Mouse (Mus musculus) forebrain, embryonic 15.5 days (tissue): ENCODE results near the gene Tfcp2. TPM values are rescaled to one million over a fixed set of nuclear protein-coding genes. Genes with fewer than 3 reads are reported as not detected.

Experiments
- ATAC-seq: fragments of 200-750 bp; cut with Nextera tagmentation; replicated peaks from 2 replicates; pipeline ENCODE4 v1.8.0; 2017; ENCODE audit warnings: mild to moderate bottlenecking, moderate TSS enrichment, moderate library complexity
- H3K27ac ChIP-seq: fragments of 300-500 bp; sonication (generic); replicated peaks from 2 replicates; pipeline ENCODE4 v1.5.1; 2015; ENCODE audit warnings: mild to moderate bottlenecking, inconsistent platforms
- H3K27me3 ChIP-seq: fragments of 300-500 bp; sonication (generic); 2 replicates; pipeline ENCODE4 v1.6.1; 2015; ENCODE audit warnings: inconsistent platforms
- H3K36me3 ChIP-seq: fragments of 300-500 bp; sonication (generic); 2 replicates; pipeline ENCODE4 v1.6.1; 2015; ENCODE audit warnings: mild to moderate bottlenecking, inconsistent platforms
- H3K4me1 ChIP-seq: fragments of 300-500 bp; sonication (generic); 2 replicates; pipeline ENCODE4 v1.6.1; 2015; ENCODE audit warnings: inconsistent platforms
- H3K4me2 ChIP-seq: fragments of 300-500 bp; sonication (generic); replicated peaks from 2 replicates; pipeline ENCODE4 v1.6.1; 2015; ENCODE audit warnings: mild to moderate bottlenecking, inconsistent platforms
- H3K4me3 ChIP-seq: fragments of 300-500 bp; sonication (generic); 2 replicates; pipeline ENCODE4 v1.5.1; 2015; ENCODE audit warnings: mild to moderate bottlenecking, inconsistent platforms
- H3K9ac ChIP-seq: fragments of 300-500 bp; sonication (generic); replicated peaks from 2 replicates; pipeline ENCODE4 v1.6.1; 2015; ENCODE audit warnings: mild to moderate bottlenecking, inconsistent platforms
- H3K9me3 ChIP-seq: fragments of 300-500 bp; sonication (generic); 2 replicates; pipeline ENCODE4 v1.6.1; 2016; ENCODE audit warnings: inconsistent platforms
- WGBS: fragments of 180-500 bp; shearing (Covaris S2); methylation state at CpG from one replicate; pipeline ENCODE4 v1.1.7; 2015; ENCODE audit warnings: mixed read lengths; 5-methylcytosine and 5-hydroxymethylcytosine counted together
- polyA plus RNA-seq: library from polyadenylated mRNA; unstranded; fragments of >200 nt; fragmentation: Nextera tagmentation; extraction: Ambion mirVana; gene quantifications from 2 replicates; pipeline ENCODE4 v1.2.1, GENCODE M21; 2015

Tfcp2 gene
- polyA plus RNA-seq, 1 experiment from 2014 or later = 30.0 TPM

- Histone ChIP-seq H3K36me3 (peaks cover 59% of the 10 kb centered on the region), H3K4me1 (no peaks in the 10 kb centered on the region), H3K4me2 (no peak overlapping the region), H3K9me3 (no peaks in the 10 kb centered on the region), H3K4me3 (no peak overlapping the region), H3K9ac (no peak overlapping the region), H3K27ac (no peak overlapping the region), H3K27me3 (no peaks in the 10 kb centered on the region)
- no peak for ATAC-seq
- 94% methylated on average over 10 of the region's 10 CpGs for WGBS
Observed at GRCm38 (mm10) chr15:100580108-100580507, 28.3 kb upstream of the Tfcp2 start.

DNA sequence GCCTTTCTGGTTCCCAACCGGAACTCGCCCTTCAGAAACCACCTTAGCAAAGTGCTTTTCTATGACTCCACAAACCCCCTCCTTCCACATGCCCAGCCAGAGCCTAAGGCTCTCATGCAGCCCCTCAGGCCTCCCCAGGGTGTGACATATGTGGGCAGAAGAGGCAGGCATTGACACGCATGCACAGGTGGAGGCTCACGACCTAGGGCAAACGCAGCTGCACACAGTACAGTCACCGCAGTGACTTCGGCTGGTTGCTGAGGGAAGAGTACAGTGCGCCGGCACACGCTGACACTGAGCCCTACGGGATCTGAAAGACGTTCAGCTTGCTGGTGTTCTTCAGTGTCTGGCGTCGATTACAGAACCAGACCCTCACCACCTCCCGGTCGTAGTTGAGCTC is 26.2 kb upstream of the Tfcp2 start:
- H3K27me3 ChIP-seq = no peaks in the 10 kb centered on the region

GRCm38 (mm10) chr15:100576810-100577209 is 25.0 kb upstream of the Tfcp2 start:
- Histone ChIP-seq H3K27ac (no peak overlapping the region), H3K9me3 (no peaks in the 10 kb centered on the region), H3K4me3 (no peak overlapping the region), H3K27me3 (no peaks in the 10 kb centered on the region), H3K4me1 (peaks cover 9% of the 10 kb centered on the region; the same call in 1 of the 2 replicates), H3K36me3 (peaks cover 47% of the 10 kb centered on the region), H3K9ac (no peak overlapping the region), H3K4me2 (no peak overlapping the region)
- no peak for ATAC-seq
- 84% methylated on average over 6 of the region's 6 CpGs for WGBS

More for the DNA sequence above, 26.2 kb upstream of the Tfcp2 start:
- Histone ChIP-seq H3K4me2 (no peak overlapping the region), H3K4me3 (no peak overlapping the region), H3K27ac (no peak overlapping the region), H3K4me1 (peaks cover 9% of the 10 kb centered on the region; the same call in 1 of the 2 replicates), H3K9ac (no peak overlapping the region), H3K9me3 (no peaks in the 10 kb centered on the region), H3K36me3 (peaks cover 54% of the 10 kb centered on the region)
- no peak for ATAC-seq
- 93% methylated on average over 16 of the region's 16 CpGs for WGBS

GRCm38 (mm10) chr15:100576392-100576791 is 24.6 kb upstream of the Tfcp2 start:
- Histone ChIP-seq H3K4me3 (no peak overlapping the region), H3K9ac (no peak overlapping the region), H3K27ac (no peak overlapping the region), H3K4me1 (peaks cover 9% of the 10 kb centered on the region; the same call in 1 of the 2 replicates), H3K27me3 (no peaks in the 10 kb centered on the region), H3K36me3 (peaks cover 47% of the 10 kb centered on the region), H3K9me3 (no peaks in the 10 kb centered on the region), H3K4me2 (no peak overlapping the region)
- ATAC-seq = no peak
- 87% methylated on average over 6 of the region's 6 CpGs for WGBS

DNA sequence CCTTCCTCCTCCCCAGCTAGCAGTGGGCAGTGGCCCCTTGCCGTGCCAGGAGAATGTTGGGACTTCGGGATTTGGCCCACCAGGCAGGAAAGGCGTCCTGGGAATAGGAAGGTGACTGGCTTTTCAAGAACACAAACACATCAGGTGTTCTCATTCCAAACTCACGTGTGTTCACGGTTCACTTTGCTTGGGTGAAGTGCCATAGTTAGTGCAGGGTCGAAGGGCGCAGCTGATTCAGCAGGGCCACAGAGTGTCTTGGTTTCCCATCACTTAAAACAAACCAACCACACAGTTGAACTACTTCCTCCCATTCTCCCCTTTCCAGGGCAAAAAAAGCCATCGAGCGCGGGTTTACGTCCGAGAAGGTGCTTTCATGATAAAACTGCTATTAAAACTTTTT is 23.6 kb upstream of the Tfcp2 start:
- no peaks in the 10 kb centered on the region for H3K27me3 ChIP-seq
- WGBS = 89% methylated on average over 12 of the region's 12 CpGs
- peaks cover 9% of the 10 kb centered on the region; the same call in 1 of the 2 replicates for H3K4me1 ChIP-seq
- H3K4me2 ChIP-seq = no peak overlapping the region
- no peaks in the 10 kb centered on the region for H3K9me3 ChIP-seq
- no peak overlapping the region for H3K27ac ChIP-seq
- peaks cover 38% of the 10 kb centered on the region for H3K36me3 ChIP-seq
- H3K4me3 ChIP-seq = no peak overlapping the region
- no peak overlapping the region for H3K9ac ChIP-seq
- no peak for ATAC-seq

- Histone ChIP-seq H3K4me1 (peaks cover 9% of the 10 kb centered on the region; the same call in 1 of the 2 replicates), H3K9ac (no peak overlapping the region), H3K4me2 (no peak overlapping the region), H3K36me3 (peaks cover 31% of the 10 kb centered on the region), H3K27me3 (no peaks in the 10 kb centered on the region), H3K9me3 (no peaks in the 10 kb centered on the region), H3K27ac (no peak overlapping the region; the same call in 1 of the 2 replicates), H3K4me3 (no peak overlapping the region)
- ATAC-seq = no peak
- 71% methylated on average over 2 of the region's 2 CpGs for WGBS
Observed at GRCm38 (mm10) chr15:100574378-100574777, 22.6 kb upstream of the Tfcp2 start.

GRCm38 (mm10) chr15:100573946-100574345 is 22.1 kb upstream of the Tfcp2 start:
- 46% methylated on average over 6 of the region's 6 CpGs for WGBS
- H3K9me3 ChIP-seq = no peaks in the 10 kb centered on the region
- H3K27ac ChIP-seq = no peak overlapping the region; the same call in 1 of the 2 replicates
- peaks cover 28% of the 10 kb centered on the region for H3K36me3 ChIP-seq
- peaks cover 9% of the 10 kb centered on the region; the same call in 1 of the 2 replicates for H3K4me1 ChIP-seq
- no peak overlapping the region for H3K4me3 ChIP-seq
- no peak overlapping the region for H3K4me2 ChIP-seq
- no peak overlapping the region for H3K9ac ChIP-seq
- no peaks in the 10 kb centered on the region for H3K27me3 ChIP-seq
- no peak for ATAC-seq

DNA sequence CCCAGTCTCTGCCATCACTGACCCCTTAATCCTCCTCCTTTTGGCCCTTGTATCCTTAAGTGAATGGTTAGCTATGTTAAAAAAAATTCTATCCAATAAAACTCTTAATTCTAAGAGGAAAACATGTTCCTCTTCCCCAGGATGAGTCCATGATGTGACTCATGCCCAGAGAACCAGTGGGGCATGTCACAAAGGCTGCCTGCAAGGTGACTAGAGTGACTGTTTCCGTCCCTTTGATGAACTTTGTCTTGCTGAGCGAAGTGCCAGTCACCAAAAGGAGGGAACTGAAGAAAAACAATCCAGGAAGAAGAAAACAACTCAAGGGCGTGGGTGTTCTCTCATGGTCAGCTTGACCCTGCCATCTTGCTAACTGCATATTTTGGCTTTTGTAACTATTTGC is 17.4 kb upstream of the Tfcp2 start:
- H3K27me3 ChIP-seq = no peaks in the 10 kb centered on the region
- 83% methylated on average over 3 of the region's 3 CpGs for WGBS
- ATAC-seq = no peak
- H3K9ac ChIP-seq = no peak overlapping the region
- H3K4me3 ChIP-seq = no peak overlapping the region
- no peak overlapping the region for H3K27ac ChIP-seq
- no peak overlapping the region for H3K4me2 ChIP-seq
- H3K4me1 ChIP-seq = peaks cover 8% of the 10 kb centered on the region; the same call in 1 of the 2 replicates
- no peaks in the 10 kb centered on the region for H3K9me3 ChIP-seq
- H3K36me3 ChIP-seq = no peaks in the 10 kb centered on the region

DNA sequence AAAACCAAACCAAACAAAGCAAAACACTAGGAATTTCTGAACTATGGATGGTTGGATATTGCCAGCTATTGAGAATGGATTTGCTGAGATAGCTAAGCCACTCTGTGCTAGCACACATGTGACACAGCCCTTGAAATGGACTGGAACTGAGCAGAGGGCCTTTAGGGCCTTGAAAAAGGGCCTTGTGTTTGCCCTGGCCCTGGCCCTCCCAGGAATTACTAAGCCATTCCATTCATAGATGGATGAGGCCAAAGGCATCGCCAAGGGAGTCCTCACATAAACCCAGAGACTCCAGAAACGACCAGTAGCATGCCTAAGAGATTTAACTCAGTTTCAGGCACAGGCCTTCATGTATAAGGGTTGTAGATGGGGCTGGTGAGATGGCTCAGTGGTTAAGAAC is 14.7 kb upstream of the Tfcp2 start:
- Histone ChIP-seq H3K36me3 (no peaks in the 10 kb centered on the region), H3K27ac (no peak overlapping the region), H3K4me1 (no peaks in the 10 kb centered on the region), H3K4me2 (no peak overlapping the region), H3K9ac (no peak overlapping the region), H3K9me3 (no peaks in the 10 kb centered on the region), H3K4me3 (no peak overlapping the region), H3K27me3 (no peaks in the 10 kb centered on the region)
- WGBS = 67% methylated on average over 2 of the region's 2 CpGs
- ATAC-seq = no peak

GRCm38 (mm10) chr15:100557705-100558433 is 6.1 kb upstream of the Tfcp2 start:
- Histone ChIP-seq H3K27me3 (no peaks in the 10 kb centered on the region), H3K9ac (no peak overlapping the region), H3K4me3 (no peak overlapping the region), H3K4me2 (no peak overlapping the region), H3K4me1 (no peaks in the 10 kb centered on the region), H3K36me3 (no peaks in the 10 kb centered on the region), H3K9me3 (no peaks in the 10 kb centered on the region), H3K27ac (no peak overlapping the region)
- 75% methylated on average over 5 of the region's 5 CpGs for WGBS
- ATAC-seq = no peak

DNA sequence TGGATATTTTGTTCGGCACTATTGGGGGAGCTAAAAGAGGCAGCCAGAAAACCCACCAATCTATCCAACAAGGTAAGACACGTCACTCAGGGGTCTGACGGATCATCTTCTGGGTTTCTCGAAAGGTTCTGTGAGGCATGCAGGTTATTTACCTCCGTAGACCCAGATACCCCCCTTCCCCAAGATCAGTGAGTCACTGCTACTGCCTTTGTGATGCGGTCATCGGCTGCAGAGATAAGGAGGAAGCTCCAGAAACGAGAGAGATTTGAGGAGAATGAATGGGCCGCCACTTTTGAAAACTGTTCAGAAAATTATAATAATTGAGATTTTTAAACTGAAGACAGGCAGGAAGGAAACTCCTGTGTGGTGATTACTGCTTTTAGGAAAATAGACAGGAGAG is 4.6 kb upstream of the Tfcp2 start:
- Histone ChIP-seq H3K4me2 (no peak overlapping the region), H3K9me3 (no peaks in the 10 kb centered on the region)
- 91% methylated on average over 9 of the region's 9 CpGs for WGBS

DNA sequence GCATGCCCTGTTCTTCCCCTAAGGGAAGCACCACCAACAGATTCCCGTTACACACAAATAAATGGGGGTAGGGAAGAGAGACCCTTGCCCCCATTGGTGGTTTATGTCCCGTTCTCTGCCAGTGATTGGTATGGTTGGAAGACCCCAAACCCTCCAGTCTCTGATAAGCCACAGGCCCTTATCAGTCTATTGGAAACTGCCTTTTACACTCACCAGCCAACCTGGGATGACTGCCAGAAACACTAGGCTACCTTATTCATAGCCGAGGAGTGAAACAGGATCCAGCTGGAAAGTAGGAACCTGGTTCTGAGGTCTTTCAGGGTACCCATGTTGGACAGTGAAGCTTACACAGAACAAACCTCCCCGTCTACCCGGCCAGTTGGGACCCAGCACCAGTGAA is 4.2 kb upstream of the Tfcp2 start:
- no peak for ATAC-seq
- WGBS = 89% methylated on average over 5 of the region's 5 CpGs
- no peak overlapping the region for H3K27ac ChIP-seq

More for the DNA sequence above, 4.6 kb upstream of the Tfcp2 start:
- no peaks in the 10 kb centered on the region for H3K27me3 ChIP-seq
- no peak for ATAC-seq
- no peak overlapping the region for H3K27ac ChIP-seq
- H3K4me1 ChIP-seq = 0 out of 2 replicates have a peak, but pooled peaks cover 4% of the 10 kb centered on the region
- no peaks in the 10 kb centered on the region for H3K36me3 ChIP-seq
- no peak overlapping the region for H3K9ac ChIP-seq
- no peak overlapping the region for H3K4me3 ChIP-seq

GRCm38 (mm10) chr15:100550280-100550679 is 1.5 kb downstream of the Tfcp2 start:
- Histone ChIP-seq H3K36me3 (peaks cover 9% of the 10 kb centered on the region), H3K9me3 (no peaks in the 10 kb centered on the region), H3K27ac (no peak overlapping the region), H3K27me3 (no peaks in the 10 kb centered on the region), H3K4me3 (peak overlapping the region; percentile 100; the same call in 1 of the 2 replicates), H3K4me1 (peaks cover 18% of the 10 kb centered on the region), H3K4me2 (peak overlapping the region; percentile 86), H3K9ac (no peak overlapping the region)
- no peak for ATAC-seq
- WGBS = 91% methylated on average over 4 of the region's 4 CpGs

More for the DNA sequence above, 4.2 kb upstream of the Tfcp2 start:
- peaks cover 7% of the 10 kb centered on the region for H3K4me1 ChIP-seq
- no peaks in the 10 kb centered on the region for H3K27me3 ChIP-seq
- no peak overlapping the region for H3K4me3 ChIP-seq
- no peak overlapping the region for H3K9ac ChIP-seq
- no peak overlapping the region for H3K4me2 ChIP-seq
- no peaks in the 10 kb centered on the region for H3K9me3 ChIP-seq
- no peaks in the 10 kb centered on the region for H3K36me3 ChIP-seq
